Mouse (Mus musculus) cerebellum, postnatal 4 days (tissue): Measurements from ENCODE around the gene Msx3.

Experiments used
- DNase-seq, 2 experiments: peaks; one replicate each; pipeline ENCODE4 v3.0.0; 2022; ENCODE audit warnings: low spot score in 2 of 2, mixed read lengths in 1 of 2

Gene Msx3

GRCm38 (mm10) chr7:140048361-140049114 is at the start of gene Msx3:
Msx3 (minus strand) TSS chr7:140049089.
- no peak for DNase-seq

GRCm38 (mm10) chr7:140098466-140098865 is 49.6 kb upstream of the Msx3 start:
- DNase-seq, result no peak

DNA sequence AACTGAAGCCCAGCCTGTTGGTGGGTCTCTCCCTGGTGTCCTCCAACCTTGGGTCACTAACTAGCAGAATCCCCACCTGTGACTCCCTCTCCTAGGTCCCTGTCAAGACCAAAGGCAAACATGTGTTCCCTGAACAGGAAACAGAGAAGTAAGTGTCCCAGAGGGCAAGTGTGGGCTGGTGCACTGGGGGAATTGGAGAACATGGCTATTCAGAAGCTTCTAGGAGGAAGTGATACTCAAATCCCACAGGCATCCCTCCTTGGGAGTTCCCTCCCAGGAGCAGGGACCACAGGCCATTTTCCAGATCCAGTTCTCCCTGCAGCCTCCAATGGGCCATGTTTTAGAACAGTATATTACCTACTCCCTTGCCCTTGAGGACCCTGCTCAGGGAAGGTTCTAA is 47.2 kb upstream of the Msx3 start:
- no peak for DNase-seq

DNA sequence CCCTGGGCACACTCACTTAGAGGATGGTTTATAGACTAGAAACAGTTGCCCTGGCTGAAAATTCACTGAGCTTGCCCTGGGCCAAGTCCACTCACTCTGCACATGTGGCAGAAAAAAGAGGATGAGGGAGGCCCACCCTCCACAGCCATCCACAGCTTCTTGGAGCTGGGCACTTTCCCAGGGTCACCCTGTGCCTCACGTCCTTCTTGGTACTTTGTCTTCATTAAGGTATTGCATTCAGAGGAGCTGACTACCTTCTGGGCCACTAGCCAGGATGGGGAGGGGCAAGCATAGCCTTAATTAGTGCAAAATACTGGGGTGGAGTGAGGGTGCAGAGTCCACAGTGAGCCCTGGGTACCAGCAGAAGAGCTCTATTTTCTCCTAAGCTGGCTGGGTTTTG is 46.7 kb upstream of the Msx3 start:
- no peak for DNase-seq

DNA sequence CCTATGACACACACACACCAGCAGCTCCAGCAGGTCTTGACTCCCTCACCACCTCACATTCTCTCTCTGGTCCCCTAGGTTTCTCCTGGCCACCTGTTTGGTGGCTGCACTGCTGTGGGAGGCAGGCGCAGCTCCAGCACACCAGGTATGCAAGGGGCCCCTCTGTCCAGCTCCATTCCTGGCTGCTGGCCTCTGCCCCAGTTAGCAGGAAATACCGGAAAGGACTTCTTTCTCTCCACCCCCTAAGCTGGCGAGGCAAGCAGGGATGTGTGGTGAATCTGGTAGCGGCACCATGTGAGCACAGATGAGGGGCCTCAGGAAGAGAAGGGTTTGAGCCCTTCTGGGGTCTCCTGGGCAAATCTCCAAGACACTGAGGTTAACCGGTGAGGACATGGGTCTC is 46.1 kb upstream of the Msx3 start:
- no peak for DNase-seq

- no peak for DNase-seq
Observed at GRCm38 (mm10) chr7:140092924-140093528, 44.1 kb upstream of the Msx3 start, which contains the start of gene Prap1. Prap1 (plus strand) TSS chr7:140093395.

GRCm38 (mm10) chr7:140090601-140091000 is 41.7 kb upstream of the Msx3 start:
- DNase-seq, result no peak

GRCm38 (mm10) chr7:140082242-140082678 is 33.4 kb upstream of the Msx3 start, which contains the start of gene Caly:
Caly (minus strand) TSS chr7:140082548.
- DNase-seq, result peak; percentile 75 to 88

DNA sequence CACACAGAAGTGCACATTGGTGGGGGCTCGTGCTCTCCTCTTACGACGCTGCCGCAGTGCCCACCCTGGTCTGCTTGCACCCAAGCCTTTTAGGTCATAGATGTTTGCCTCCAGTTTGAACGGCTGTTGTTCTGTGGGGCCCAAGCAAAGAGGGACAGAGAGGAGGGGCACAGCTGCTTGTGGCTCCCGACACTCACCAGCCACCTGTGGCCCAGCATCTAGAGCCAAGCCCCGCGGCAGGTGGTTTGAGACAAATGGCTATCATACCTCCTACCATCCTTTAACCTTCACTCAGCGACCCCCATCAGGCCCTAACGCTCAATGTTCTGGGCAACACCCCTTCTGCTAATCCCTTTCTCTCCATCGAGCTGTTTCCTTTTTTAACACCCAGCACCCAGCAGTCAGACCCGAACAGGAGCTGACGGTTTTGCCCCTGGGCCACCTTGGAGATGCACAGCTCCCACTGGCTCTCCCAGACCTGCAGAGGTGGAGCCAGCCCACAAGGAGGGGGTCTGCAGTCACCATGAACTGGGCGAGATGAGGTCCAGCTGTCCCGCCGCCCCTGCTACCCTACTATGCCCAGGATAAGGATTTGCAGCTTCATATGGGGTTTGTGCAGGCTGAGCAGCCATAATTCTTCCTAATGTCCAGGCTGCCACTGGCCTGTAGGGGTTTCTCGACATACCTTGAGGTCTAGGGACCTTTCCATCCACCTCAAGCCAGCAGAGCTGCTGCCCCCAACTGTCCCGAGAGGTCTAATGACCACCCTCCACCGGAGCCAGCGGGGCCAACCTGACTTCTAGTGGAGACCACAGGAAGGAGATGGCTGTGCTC is 32.7 kb upstream of the Msx3 start:
- DNase-seq, result peak in 1 of 2 experiments; percentile 32

DNA sequence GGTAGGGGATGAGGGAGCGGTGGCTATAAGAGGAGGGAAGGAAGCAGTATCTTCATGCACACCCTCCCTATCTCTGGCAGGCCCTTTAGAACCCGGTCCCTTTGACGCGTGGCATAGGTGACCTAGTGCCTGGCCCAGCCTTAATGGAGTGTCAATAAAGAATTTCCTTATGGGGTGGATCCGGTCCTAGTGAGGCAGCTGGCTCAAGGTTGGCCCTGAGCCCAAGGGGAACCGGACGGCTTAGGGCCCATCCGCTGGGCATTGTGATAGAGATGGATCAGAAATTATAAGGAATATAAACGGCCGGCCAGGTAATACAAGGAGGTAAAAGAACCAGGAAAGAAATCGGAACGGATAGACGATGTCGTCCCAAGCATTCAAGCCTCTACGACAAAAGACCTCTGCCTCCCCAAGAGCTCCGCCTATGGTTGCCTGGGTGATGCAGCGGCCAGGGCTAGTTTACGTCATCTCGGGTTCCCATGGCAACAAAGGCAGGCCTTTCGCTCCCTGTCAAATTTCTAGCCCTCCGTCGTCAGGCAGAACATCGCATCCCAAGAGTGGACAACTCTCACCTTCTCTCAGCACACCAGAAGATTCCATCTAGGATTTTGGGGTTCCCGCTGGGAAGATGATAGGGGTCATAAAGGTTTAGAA is 31.7 kb upstream of the Msx3 start:
- peak; percentile 66 to 80 for DNase-seq

DNA sequence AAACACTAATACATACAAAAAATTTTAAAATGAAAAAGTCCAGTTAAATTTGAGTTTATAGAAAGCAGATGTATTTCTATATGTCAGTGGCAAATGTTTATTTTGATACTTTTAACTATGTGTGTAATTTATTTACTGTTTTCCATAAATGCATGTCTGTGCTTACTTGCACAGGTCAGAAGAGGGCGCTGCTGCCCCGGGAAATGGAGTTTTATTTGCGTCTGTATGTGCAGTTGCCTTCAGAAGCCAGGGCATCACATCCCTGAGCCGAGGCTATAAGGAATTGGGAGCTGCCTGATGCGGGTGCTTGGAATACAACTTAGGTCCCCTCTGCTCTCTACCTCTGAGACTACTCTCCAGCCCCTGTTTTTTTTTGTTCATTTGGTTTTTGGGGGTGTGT is 29.8 kb upstream of the Msx3 start:
- peak; percentile 54 to 70 for DNase-seq

DNA sequence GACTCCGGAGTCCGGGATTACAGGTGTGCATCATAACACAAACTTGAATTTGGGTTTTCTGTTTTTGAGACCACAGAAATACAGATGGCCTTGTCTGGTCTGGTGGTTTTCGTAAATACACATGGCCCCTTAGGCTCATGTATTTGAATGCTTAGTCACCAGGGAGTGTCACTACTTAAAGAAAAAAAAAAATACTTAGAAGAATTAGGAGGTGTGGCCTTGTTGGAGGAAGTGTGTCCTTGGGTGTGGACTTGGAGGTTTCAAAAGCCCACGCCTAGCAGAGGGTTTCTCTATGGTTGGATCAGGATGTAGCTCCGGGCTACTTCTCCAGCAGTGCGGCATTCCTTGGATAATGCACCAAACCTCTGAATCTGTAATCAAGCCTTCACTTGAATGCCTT is 28.8 kb upstream of the Msx3 start:
- no peak for DNase-seq

DNA sequence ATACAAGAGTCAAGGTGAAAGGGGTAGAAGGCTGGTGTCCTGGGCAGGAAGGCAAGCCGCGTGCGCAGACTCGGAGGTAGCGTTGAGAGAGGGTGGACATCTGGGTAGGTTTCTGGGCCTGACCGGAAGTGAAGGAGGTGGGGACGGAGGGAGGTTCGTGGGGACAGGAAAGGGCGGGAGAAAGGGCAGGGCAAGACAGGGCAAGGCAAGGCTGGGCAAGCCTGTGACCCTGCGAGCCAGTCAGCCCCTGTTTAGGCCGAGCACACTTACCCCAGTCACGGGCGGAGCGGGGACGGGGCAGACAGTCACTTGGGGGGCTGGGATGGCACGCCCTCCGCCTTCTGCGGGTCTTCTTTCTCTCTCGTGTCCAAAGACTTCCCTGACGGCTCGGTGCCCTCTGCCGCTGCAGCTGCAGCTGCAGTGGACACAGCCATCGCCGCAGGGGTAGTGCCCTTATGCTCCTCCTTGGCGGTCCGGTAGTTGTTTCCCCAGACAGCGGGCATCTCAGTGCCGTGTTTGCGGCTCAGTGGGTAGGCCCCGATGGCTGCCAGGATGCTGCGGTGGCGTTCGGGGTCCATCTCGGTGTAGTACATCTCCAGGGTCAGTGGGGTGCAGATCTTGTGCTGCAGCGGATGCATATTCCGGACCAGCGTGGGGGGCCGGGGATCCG is 21.3 kb upstream of the Msx3 start:
- no peak for DNase-seq

- DNase-seq, result no peak
Observed at GRCm38 (mm10) chr7:140067397-140067796, 18.5 kb upstream of the Msx3 start.

- DNase-seq, result peak; percentile 62 to 81
Observed at GRCm38 (mm10) chr7:140063092-140063491, 14.2 kb upstream of the Msx3 start.

DNA sequence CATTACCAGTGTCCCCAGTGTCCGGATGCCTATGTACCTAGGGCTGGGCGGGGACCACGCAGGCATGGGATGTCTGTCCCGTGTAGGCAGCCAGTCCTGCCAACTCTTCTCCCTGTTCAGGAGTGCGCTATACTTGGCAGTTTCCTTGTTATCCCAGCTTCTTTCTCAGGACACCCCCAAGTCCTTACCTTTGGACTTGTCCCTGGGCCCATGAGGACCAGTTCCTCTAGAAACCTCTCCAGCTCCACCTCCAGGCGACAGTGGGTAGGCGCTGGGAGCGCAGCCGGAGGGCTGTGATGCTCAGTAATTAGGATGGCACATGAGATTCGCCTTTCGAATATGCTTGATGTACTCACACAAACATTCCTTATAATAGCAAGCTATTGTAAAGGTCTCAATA is 13.4 kb upstream of the Msx3 start:
- DNase-seq, result no peak

GRCm38 (mm10) chr7:140061832-140062130 is 12.9 kb upstream of the Msx3 start:
- no peak for DNase-seq

DNA sequence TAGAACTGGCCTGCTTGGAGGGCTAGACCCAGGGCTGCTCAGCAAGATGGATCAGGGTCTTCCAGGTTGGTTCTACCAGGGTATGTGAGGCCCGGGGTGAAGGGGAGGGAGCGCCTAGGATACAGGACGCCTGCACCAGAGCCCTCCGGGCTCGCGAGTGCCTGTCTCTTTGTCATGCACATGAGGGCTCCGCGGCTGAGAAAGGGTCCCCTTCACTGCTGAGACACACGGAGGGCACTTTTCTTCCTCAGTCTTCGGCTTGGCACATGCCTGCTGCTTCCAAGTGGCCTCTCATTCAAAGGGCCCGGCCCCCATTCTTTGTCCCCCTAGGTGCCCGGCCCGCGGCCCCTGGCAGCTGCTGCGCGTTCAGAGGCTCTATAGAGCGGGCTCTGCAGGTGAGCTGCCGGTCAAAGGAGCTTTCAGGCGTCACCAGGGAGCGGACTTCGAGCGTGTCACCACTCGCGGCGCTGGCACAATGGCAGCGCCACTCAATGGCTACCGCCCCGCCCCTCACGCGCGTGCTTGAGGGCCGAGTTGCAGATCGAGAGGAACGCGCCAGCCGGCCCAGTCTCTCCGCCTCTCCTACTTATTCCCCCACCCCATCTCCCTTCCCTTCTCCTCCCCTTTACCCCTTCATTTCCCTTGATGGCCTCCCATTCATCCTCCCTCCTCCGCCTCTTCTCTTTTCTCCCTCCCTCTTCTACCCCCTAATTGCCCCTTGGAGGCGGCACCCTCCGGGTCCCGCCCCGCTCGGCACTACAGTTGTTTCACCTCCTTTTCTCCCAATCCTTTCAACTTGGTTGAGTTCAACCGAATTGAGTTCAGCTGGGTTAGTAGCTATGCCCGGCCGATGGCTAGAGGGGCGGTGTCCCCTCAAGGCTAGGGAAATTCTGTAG is 12.3 kb upstream of the Msx3 start:
- DNase-seq, result peak in 1 of 2 experiments; percentile 36

DNA sequence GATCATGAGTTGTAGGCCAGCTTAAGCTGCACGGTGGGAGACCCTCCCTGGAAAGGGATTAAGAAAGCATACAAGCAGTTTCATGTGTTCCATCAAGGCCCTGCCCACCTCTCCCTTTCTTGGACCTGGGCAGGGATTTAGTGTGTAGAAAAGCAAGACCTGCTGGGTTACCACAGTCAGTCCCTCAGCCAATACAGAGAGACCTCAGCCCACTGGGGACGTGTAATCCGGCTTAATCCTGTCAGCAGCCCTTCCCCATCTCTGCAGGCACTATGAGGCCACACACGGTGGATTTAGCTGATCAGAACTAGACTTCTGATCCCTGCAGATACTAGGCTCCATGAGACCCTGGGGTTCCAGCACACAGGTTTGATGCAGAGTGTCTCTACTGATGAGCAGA is 10.7 kb upstream of the Msx3 start:
- DNase-seq, result no peak

DNA sequence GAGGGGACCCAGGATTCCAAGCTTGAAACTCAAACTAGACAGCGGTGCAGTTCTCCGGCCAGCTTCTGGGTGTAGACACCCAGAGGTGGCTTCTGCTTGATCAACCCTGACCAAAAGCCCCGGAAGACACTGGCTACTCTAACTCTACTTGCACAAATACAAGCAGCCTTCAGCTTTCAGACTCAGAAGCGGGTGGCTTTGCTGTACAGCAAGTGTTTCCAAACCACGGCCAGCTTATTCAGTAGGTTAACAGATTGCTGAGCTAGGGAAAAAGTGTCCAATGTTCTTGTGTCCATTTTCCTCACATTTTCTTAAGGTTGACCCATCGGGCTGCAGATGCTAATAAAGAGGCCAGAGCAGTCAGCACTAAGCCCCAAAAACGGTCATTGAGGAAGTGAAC is 9.6 kb upstream of the Msx3 start:
- no peak for DNase-seq
